Mouse (Mus musculus) mature B cell (primary cell): ENCODE measurements at regions not wholly inside any gene's neighbourhood (a gene's known extent, or its start where the extent isn't known, plus 50 kb on each side); places are given as distances from the start of the nearest gene placed in this dataset.

ENCODE experiments used
- in situ Hi-C: fragments of 300-500 bp; cut with MboI; formaldehyde crosslinking; loops from 2 replicates; pipeline ENCODE4 v1.14.3; 2019

DNA sequence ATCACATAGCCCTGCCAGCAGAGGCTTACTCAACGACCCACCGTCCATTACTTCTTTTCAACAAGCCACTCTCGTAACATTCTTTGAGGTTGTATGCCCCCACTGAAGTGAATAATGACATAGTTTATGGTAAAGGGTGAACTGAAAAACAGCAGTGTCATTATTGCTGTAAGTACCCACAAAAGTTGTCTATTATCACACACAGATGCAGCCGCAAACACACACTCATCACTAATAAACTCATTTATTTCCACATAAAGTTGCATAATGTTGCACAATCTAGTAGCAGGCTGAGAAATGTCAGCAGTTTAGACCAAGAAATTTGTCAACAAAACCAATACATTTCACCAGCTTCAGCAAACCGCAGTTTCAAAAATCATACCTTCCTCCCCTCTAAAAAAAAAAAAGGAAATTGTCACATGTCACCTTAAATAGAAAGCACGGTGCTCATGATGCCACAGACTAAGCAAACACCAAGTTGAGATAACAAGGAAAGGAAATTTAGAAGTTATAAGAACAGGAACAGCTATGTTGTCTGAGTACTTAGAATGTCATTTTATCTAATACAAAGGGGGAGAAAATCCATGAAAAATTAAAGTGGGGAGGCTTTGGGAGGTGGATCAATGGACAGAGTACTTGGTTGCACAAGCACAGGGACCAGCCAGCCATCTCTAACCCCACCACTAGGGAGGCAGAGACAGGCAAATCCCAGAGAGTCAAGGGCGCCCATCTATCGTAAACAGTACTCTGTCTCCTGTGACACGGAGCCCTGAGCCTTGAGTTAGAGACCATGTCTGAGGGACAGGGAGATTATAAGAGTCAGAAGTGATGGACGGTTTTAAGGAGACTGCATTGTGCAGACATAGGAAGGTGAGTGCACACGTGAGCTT lies 195.9 kb downstream of the Hlx start:
- in situ Hi-C loops = no loop called here

GRCm38 (mm10) chr1:184535691-184536090 lies 196.7 kb downstream of the Hlx start:
- in situ Hi-C loops = no loop called here

- in situ Hi-C loops = no loop called here
Measured at GRCm38 (mm10) chr1:184534511-184534910, 197.9 kb downstream of the Hlx start.

- in situ Hi-C loops = no loop called here
Measured at GRCm38 (mm10) chr1:184533870-184534269, 198.5 kb downstream of the Hlx start.

- in situ Hi-C loops = no loop called here
Measured at GRCm38 (mm10) chr1:184532488-184533055, 199.8 kb downstream of the Hlx start.

DNA sequence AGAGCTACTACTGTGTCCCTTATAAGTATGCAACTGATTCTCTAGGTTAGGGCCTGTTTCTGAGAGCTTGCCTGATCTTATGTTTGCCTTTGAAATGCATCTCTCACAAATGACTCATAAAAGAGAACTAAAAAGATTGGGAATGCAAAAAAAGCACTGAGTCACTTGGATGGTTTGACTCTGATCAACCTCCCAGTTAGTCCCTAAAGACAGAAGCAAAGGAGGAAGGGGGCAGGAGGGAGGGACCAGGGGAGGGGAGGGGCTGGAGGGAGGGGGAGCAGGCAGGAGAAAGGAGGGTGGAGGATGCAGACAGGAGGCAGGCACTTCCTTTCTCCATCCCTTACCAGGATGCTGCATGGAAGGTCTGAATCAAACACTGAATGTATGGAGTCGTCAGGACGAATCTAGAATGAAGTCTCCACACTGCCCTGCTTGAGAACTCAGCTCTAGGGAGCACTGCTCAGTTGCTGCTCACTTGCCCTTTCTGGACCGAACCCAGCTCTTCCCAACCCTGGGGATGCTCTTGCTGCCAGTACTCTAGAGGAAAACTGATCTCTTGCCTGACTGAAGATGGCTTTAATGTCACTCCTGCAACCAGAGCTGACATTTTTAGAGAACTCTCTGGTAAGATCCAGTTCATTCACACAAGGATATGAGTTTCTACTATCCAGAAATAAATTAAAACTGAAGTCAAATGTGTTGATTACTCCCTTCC lies 201.7 kb downstream of the Hlx start:
- in situ Hi-C loops = no loop called here

DNA sequence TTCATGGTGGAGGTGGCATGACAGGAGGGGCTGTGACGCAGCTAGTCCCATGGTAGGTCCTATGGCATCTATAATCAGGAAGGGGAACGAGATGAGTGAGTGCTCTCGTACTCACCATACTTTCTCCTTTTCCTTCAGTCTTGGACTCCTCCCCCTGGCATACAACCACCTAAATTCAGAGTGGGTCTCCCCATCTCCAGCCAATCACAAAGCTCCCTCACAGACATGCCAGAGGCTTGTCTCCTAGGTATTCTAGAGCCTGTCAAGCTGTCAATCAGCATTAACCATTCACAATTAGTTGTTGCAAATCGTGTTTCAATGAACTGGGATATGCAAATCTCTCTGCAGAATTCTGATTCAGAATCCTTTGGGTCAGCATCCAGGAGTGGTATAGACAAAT lies 206.7 kb downstream of the Hlx start:
- in situ Hi-C loops = no loop called here

DNA sequence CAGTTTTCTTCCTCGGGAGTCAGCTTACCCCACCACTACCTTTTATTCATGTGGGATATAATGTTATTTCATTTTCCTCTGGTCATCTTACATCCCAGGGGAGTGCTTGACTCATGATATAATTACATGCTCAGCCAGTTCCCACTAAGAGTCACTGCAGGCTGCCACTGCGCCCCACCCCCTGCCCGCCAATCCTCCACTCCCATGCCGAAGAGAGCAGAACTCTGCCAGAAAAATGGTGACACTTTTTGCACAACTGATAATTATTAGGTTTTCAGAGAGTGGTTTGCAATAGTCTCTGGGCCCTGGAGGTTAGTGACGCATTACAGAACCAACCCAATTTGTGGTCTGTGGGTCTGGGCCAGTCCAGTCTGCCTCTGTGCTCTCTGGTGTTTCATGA lies 212.9 kb downstream of the Hlx start:
- in situ Hi-C loops = no loop called here

GRCm38 (mm10) chr1:184504663-184505062 lies 227.8 kb downstream of the Hlx start:
- in situ Hi-C loops = no loop called here

DNA sequence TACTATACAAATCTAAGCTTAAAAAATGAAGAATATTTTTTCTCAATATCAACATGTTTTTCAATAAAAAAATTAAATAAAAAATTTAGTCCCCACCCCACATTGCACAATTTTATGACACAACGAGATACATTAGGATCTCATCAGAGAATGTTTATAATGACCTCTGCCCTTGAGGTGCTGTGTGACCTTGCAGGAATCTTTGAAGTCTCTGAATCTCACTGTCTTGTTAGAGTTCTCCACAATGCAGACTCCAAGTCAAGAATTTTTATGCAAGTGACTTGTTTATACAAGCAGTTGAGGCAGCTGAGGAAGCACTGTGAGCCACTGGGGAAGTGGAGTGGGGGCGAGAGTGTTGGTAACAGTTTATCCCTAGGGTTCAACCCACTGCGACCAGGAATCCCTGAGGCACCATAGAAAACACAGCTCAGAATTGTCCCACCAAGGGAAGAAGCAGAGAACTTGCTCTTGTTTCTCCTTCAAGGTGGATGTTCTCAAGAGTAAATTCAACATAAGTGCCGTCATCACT lies 228.5 kb downstream of the Hlx start:
- in situ Hi-C loops = no loop called here

GRCm38 (mm10) chr1:184500702-184501101 lies 231.7 kb downstream of the Hlx start:
- in situ Hi-C loops = no loop called here

GRCm38 (mm10) chr1:184498909-184499525 lies 233.4 kb downstream of the Hlx start:
- in situ Hi-C loops = no loop called here

GRCm38 (mm10) chr1:184497007-184497406 lies 235.4 kb downstream of the Hlx start:
- in situ Hi-C loops = no loop called here

DNA sequence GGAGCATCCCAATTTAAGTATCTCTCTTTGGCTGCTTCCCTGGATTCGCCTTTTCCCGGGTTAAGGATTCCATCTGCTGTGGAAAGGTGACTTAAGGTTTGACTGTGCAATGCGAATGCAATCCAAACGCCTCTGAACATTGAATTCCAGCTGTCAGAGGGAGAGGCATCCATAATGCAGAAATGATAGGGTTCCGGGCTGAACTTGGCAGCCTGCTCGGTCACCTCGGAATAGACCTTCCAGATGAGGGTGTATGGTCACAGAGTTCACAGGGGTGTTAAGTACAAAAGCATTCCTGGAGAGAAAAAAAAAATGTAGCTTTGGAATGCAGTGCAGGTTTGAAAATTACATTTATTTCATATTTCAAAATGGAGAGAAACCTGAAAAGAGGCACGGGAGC lies 238.6 kb downstream of the Hlx start:
- in situ Hi-C loops = no loop called here

DNA sequence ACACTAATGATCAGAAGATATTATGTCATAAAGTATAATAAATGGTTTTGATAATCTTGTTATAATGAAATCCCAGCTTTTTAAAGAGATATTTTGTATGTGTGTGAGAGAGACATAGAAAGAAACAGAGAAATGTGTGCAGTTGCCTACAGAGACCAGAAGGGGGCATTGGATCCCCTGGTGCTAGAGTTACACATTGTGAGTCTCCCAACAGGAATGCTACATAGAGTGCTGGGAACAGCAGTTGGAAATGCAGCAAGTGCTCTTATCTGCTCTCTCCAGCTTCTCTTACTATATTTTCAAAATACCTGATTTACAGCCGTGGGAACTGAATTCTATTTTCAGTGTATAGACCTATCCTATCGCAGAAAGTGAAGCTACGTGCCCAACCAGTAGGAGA lies 240.3 kb downstream of the Hlx start:
- in situ Hi-C loops = no loop called here

DNA sequence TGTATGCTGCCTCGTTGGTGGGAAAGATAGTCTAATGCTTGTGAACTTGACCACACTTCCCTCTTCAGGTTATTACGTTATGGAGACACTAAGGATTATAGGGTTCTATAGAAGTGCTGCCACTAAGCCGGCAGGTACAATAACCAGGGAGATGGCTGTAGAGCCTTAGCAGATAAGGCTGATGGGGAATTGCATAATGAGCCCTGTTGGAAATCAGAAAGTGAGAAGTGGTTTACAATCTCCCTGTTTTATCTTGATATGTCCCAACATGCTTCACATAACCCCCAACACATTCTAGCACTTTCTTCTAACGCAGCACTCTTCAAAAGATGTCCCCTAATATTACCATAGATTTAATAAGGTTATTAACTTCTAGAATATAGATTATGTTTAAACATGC lies 241.2 kb downstream of the Hlx start:
- in situ Hi-C loops = no loop called here

GRCm38 (mm10) chr1:184487409-184487808 lies 245.0 kb downstream of the Hlx start:
- in situ Hi-C loops = no loop called here

DNA sequence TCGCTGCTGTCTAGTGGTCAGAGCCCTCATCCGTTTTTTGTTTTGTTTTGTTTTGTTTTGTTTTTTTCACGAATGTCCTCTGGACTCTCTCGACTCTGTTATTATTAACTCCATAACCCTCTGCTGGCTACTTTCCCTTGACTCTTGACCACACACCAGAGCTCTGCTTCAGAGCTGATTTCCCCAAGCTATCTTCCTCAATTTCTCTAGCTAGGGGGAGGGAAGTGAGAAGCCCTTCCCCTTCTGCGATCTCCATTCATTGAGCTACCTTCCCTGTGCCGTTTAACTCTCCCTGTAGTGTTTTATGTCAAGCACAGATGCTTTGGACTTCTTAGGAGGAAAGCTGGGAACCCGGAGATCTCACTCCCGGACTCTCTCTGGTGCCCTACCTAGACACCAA lies 247.6 kb downstream of the Hlx start:
- in situ Hi-C loops = no loop called here

GRCm38 (mm10) chr1:184483371-184483770 lies 249.0 kb downstream of the Hlx start:
- in situ Hi-C loops = no loop called here

GRCm38 (mm10) chr1:184482026-184482425 lies 250.4 kb downstream of the Hlx start:
- in situ Hi-C loops = no loop called here

DNA sequence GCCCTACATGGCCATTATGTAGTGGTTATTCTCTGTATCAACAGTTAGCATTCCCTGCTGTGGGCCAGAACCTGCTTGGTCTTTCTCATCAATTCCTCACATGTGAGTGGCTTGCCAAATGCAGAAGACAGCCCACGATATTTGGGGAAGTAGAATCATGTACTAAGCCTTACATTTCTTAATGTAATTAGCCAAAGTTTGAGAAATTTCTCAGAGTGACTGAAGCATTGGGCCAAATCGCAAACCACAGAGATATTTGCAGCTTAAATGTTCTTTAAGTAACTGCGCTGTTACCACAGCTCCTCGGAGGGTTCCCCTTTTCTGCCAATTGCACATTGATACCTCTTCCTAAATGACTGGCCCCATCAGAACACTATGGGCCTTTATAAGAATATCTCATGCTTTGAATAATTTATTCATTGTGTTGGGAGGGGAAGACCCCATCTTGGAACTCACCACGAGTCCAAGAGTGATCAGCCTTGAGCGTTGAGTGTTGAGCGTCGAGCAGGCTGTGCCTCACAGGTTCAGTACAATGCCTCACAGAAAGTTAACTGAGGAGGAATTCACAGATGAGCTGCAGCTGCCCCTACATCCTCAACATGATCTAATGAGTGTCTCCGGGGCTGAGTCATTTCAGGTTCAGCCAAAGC lies 251.7 kb downstream of the Hlx start:
- in situ Hi-C loops = no loop called here

GRCm38 (mm10) chr1:184478006-184478405 lies 254.4 kb downstream of the Hlx start:
- in situ Hi-C loops = no loop called here
